In the genomic region with DNA sequence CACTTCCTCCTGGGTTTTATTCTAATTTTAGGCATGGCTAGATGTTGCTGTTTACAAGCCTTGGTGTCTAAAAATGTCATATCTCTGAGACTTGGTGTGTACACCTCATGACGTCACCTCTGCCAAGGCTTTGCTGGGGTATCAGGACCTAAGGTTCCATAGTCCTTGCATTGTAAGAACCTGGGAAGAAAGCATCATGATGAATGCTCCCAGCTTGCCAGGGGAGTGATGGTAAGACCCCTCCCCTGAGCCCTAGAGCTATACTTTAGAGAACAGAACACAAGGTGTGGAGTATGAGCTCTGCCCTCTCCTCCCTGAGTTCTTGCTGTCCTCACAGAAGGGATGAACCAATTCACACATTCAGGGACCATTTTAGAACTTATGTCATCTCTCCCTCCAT, we compare ENCODE assay signal across 26 mouse cellular contexts.
"Had no signal": no experiment of that assay in that cellular context is flagged by ENCODE, and none has a peak within 500 bp of the region (broad histone marks: within the 10 kb centered on the region; RNA-seq: fewer than 3 reads in every experiment).

No protein-coding gene starts in this region.

- H3K27ac ChIP-seq: embryonic facial prominence, embryonic 10.5 days; embryonic facial prominence, embryonic 12.5 days; embryonic facial prominence, embryonic 13.5 days; embryonic facial prominence, embryonic 15.5 days; forebrain, embryonic 10.5 days; forebrain, embryonic 12.5 days; forebrain, embryonic 13.5 days; forebrain, embryonic 15.5 days; gastrocnemius, adult 2 months; heart, adult 2 months had no signal

- H3K4me1 ChIP-seq: embryonic facial prominence, embryonic 10.5 days; embryonic facial prominence, embryonic 12.5 days; embryonic facial prominence, embryonic 13.5 days; embryonic facial prominence, embryonic 15.5 days; forebrain, embryonic 12.5 days; forebrain, embryonic 13.5 days; forebrain, embryonic 15.5 days had no signal

- DNase-seq: cerebellum, adult 2 months; cerebellum, adult 8-10 months; cerebellum, adult 9-10 months; cerebellum, adult 9-11 months; cerebellum, postnatal 10 days; cerebellum, postnatal 14 days; cerebellum, postnatal 25 days; cerebellum, postnatal 36 days; embryo, embryonic 11 days; forebrain, postnatal 0 days; gastrocnemius, adult 2 months; gastrocnemius, postnatal 10 days; gastrocnemius, postnatal 14 days; gastrocnemius, postnatal 25 days; gastrocnemius, postnatal 36 days; heart, adult 18-20 months; heart, adult 2 months had no signal

- H3K27me3 ChIP-seq: embryonic facial prominence, embryonic 12.5 days; embryonic facial prominence, embryonic 13.5 days; embryonic facial prominence, embryonic 15.5 days; forebrain, embryonic 12.5 days; forebrain, embryonic 13.5 days; forebrain, embryonic 15.5 days had no signal

- H3K4me3 ChIP-seq: embryonic facial prominence, embryonic 10.5 days; embryonic facial prominence, embryonic 12.5 days; embryonic facial prominence, embryonic 13.5 days; embryonic facial prominence, embryonic 15.5 days; erythroblast, embryonic 14.5 days; forebrain, embryonic 10.5 days; forebrain, embryonic 12.5 days; forebrain, embryonic 13.5 days; forebrain, embryonic 15.5 days; gastrocnemius, adult 2 months; heart, adult 2 months had no signal

- H3K36me3 ChIP-seq: embryonic facial prominence, embryonic 10.5 days; embryonic facial prominence, embryonic 12.5 days; embryonic facial prominence, embryonic 13.5 days; embryonic facial prominence, embryonic 15.5 days; forebrain, embryonic 10.5 days; forebrain, embryonic 12.5 days; forebrain, embryonic 15.5 days had no signal

- H3K9me3 ChIP-seq: embryonic facial prominence, embryonic 10.5 days; embryonic facial prominence, embryonic 12.5 days; embryonic facial prominence, embryonic 13.5 days; embryonic facial prominence, embryonic 15.5 days; forebrain, embryonic 10.5 days; forebrain, embryonic 12.5 days; forebrain, embryonic 13.5 days; forebrain, embryonic 15.5 days had no signal
